Mouse (Mus musculus) cerebellum, postnatal 10 days (tissue): Measurements from ENCODE around the gene Rnf145.

Source experiments
- DNase-seq, 2 experiments: peaks; one replicate each; pipeline ENCODE4 v3.0.0; 2021; ENCODE audit warnings: mixed read lengths in 2 of 2

The Rnf145 gene

DNA sequence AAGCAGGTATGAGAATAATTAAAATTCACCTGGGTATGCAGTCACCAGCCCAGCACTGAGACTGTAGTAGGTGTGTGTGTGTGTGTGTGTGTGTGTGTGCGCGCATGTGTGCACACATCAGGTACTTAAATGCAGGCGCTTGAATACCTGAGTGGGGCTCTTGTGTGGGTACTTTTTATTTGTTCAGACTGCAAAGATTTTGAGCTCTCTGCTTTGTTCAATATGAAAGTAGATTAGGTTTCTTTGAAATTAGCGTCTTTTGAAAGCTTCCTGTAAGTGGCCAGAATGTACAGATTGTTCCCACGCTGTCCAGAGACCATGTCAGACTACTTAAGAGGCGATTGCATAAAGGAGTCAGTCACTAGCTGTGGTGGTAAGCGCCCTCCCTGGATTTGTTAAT, 18.6 kb downstream of the Rnf145 start:
- DNase-seq, result no peak

DNA sequence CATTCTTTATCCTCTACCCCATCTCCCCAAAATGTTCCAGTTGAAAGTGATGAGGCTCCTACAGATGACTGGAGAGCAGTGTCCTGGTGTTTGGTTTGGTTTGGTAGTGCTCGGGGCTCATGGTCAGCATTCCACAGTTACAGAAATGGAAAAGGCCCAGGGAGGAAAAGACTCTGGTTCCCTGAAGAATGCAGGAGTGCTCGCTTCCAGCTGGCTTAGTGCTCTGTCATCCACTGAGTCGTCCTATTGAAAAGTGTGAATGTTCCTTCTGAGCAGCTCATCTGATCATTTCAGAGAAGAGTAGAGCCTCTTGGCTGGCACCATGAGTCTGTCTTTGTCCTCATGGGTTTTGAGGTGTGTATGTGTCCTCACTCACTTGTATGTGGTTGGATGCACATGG, 19.3 kb downstream of the Rnf145 start:
- DNase-seq, result no peak

DNA sequence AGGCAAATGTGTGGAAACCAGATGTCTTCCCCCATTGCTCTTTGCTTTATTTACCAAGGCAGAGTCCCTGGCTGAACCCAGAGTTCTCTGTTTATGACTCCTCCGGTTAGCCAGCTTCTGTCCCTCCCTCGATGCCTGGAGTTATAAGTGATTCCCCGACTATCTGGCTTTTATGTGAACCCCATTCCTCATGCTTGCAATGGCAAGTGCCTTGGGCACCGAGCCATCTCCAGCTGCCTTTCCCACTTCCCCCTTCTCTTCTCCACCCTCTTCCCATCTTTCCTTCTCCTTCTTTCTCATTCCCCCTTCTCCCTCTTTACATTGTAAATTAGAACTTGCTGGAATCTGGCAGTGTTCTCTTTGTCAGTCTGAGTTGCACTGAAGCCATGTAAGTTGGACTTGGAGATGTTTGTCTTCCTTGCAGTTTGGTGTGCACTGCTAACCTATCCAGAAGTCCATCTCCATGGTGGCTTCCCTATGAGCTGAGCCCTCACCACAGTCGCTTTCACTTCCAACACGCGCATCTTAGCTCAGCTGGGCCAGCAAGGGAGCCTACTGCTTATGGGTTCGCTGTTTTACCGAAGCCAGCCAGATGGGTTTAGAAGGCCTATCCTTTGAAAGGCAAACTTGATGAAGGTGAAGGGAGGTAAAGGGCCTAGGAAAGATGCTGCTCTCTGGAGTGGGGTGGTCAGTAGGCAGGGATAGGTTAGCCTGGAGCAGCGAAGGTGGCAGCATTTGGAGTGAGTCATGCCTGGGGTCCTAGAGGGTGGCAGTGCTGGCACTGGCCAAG, 19.9 kb downstream of the Rnf145 start:
- no peak for DNase-seq

DNA sequence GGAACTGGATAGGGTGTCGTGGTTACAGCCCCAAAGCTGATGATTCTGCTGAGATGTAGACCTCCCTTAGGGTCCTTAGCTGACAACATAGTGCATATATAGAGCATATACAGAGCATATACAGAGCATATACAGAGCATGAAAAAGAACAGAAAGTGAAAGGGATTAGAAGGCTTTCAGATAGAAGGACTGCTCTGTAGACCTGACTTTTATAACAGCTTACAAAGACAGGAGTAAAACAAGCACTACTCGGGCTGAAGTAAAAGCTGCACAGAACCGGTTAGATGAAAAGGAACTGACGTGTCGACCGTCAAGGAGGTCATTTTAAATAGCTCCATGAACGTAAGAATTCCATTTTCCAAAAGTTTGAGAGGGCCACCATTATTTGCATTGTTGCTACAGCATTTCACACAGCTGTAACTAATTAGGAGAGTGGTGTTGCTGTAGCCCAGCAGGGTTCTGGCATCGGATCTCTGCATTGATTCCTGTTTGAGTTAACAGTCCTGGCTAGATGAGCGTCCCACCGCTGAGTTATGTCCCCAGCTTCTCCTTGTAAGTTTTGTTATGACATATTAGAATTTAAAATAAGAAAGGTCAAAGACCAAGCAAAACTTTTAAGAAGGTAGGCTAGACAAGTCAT, 20.6 kb downstream of the Rnf145 start:
- DNase-seq, result peak in 1 of 2 experiments; percentile 38

DNA sequence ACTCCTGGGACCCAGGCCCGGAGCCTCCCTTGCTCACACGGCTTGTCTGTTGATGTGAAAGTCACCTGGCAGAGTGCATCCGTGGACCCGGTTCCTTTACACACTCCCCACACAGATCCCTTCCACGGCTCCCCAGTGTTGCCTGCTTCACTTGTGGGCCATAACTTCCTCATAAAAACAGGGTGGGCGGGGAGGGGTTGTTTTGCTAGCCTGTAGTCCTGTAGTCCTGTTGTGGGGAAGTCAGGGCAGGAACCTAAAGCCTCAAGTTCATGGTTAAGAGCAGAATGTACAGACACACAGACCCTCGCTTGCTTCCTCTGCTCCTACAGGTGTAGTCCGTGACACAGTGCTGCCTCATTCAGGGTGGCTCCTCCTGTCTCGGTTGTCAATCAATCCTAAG, 21.5 kb downstream of the Rnf145 start:
- DNase-seq, result no peak

DNA sequence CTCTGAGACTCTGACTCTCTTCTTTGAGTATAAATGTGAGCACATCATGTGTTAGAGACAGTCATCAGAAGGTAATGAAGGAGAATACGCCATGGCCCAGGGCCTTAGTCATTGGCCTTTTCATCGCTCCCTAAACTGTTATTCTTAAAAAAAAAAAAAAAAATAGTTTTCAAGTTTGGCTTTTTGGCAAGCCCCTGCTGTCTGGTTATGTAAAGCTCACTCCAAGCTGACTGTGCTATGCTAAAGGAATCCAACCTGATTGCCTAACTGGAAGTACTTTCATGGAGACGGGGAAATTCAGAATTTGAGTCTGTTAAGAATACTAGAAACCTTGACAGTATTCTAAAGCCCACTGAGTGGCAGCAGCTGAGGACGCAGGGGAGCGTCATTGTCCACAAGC, 22.5 kb downstream of the Rnf145 start:
- DNase-seq, result no peak

DNA sequence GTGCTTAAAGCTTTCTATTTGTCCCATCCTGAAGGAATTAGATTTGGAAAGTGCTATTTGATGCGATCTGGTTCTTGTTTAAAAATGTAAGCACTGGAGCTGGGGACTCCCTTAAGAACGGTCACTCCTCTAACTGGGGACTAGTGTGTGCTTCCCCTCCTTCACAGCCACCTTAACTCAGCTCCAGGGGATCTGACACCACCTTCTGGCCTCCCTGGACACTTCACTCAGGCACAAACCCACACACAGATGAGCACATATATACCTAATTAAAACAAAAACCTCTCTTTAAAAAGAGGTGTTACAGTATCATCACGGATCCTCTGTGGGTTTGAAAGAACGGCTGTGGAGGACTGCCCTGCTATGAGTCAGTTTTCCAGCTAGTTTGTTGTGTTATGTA, 23.0 kb downstream of the Rnf145 start:
- DNase-seq, result no peak

DNA sequence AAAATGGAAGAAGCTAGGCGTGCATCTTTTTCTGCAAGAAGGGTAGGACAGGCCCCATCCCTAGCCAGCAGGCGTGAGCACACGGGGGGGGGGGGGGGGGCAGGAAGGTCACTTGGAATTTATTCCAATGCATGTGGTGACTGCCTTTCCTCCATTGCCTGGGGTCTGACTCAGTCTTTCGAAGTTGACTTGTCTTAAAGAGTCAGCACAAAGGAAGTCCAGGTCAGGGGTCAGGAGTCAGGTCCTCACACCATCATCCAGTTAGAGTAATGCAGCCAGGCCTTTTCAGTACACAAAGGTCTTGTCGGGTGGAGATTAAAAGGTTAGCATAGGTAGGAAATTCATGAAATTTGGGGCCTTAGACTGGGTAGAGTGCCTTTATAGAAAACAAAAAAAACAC, 24.8 kb downstream of the Rnf145 start:
- no peak for DNase-seq

DNA sequence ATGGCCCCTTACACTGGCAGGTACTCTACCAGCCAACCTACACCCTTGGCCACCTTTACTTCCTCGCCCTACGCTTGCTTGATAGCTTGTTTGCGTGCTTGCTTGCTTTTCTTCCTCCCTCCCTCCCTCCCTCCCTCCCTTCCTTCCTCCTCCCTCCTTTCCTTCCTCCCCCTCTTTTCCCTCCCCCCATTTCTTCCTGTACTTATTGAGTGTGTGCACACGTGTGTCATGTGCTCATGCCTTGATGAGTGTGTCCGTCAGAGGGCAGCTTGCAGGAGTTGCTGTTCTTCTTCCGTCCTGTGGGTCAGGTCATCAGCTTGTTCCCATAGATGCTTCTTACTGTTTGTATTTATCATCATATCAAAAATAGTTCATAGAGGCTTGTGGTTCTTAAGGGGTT, 25.2 kb downstream of the Rnf145 start:
- no peak for DNase-seq

DNA sequence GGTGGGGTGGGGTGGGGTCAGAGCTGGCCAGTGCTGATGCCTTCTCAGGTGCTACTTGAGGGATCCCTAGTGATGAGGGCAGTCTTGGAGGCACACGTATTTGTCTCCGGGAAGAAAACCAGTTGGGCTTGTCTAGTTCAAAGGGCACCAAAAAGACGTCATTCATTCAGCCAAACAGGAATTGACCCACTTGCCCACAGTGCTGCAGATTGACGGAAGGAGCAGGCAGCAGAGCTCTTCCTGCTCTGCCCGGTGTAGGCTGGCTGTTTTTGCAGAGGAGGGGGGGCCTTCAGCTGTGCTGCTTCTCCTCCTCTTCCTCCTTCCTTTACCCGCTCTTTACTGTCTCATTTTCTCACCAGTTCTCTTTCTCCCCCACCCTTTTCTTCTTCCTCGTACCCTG, 26.4 kb downstream of the Rnf145 start:
- DNase-seq, result no peak

DNA sequence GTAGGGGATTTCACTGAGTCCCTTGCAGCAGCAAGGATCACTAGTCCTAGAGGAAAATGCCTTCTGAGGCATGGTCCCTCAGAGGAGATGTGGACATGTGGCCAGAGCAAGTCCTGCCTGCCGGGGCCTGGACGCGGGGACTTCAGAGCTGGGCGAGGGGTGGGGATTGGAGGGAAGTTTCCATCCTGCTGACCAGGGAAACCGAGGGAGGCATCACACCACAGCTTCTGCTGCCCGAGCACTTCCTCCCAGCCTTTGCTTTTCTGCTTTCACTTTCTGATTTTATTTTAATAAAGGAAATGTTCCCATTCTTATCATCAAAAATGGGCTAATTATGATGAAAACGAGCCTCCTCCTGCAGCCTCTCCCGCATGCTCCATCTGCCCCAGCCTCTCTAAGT, 27.5 kb downstream of the Rnf145 start:
- DNase-seq, result no peak

DNA sequence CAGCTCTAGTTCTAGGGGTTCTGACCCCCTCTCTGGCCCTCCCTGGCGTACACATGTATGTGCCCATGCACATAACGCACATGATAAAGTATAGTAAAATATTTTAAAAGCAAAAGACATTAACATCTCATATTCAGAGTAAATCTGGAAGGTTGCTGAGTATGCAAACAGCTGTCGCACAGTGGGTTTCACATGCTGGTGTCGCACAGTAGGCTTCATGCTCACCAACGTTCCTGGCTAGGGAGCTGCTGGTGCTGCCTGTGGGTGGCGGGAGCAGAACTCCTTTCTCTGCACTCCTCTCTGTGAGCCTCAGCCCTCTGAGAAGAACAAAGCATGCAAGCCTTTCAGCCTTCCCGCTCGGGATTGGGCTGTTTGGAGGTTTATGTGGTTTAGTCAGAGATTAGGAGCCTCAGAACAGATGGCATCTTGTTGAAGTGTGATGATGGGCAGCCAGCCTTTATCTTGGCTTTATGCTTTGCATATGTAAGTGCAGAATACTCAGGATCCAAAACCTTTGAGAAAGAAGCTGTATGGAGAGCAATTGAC, 29.0 kb downstream of the Rnf145 start:
- peak in 1 of 2 experiments; percentile 25 for DNase-seq

DNA sequence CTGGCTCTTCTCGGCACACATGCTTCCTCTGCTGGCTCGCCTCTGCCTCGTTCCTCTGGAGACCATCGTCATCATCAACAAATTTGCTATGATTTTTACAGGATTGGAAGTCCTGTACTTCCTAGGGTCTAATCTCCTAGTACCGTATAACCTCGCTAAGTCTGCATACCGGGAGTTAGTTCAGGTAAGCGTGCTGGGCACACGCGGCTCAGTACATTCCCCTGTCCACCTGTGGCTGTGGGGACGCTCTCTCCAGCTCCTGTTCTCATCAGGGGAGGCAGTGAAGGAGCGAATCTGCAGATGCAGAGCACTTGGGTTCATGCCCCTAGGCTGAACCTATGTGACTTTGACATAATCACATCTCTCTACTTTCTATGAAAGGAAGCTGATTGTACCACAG, 30.1 kb downstream of the Rnf145 start:
- no peak for DNase-seq

DNA sequence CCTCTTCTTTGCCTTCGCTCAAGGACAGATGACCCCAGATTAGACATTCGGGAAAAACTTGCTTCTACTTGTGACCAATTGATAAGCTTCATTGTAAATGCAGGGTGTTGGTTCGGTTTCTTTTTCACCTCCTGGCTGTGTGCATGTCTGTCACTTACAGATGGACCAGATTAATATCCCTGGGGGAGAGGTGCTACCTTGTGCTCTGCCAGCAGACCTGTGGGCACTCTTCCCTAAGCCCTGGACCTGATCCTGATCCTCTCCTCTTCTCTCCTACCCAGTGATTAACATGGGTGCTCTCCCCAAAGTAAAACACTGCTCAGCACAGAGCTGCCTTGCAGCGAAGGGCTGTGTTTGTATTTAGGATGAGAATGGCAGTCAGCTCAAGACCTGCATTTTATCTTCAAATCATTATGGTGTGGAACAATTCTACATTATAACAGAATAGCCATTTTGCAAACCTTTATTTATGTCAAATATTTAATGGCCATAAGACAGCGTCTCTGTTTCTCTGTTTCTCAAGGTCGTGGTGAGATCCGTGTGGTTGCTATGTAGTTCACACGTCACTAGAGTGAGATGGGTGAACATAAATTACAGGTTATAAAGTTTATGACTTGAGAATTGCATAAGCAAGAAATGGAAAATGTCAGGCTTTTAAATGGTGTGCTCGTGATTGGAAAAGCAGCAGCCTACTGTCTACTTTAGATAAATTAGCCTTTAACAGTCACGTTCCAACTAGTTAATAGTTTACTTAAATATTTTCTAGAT, 30.9 kb downstream of the Rnf145 start:
- DNase-seq, result peak in 1 of 2 experiments; percentile 25

DNA sequence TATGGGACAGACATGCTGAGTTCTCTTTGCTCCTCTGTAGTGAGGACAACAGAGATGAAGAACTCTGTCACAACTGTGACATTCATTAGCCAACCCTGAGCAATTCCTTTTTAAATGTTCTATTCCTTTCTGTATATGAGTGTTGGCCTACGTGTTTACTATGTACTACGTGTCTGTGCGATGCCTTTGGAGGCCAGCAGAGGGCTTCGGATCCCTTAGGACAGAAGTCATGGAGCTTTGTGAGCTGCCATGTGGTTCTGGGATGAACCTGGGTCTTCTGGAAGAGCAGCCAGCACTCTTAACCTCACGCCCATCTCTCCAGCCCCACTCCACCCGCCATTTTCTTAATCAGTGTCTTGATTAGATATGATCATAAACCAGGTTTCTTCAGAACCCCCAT, 32.2 kb downstream of the Rnf145 start:
- DNase-seq, result peak; percentile 25 to 26

DNA sequence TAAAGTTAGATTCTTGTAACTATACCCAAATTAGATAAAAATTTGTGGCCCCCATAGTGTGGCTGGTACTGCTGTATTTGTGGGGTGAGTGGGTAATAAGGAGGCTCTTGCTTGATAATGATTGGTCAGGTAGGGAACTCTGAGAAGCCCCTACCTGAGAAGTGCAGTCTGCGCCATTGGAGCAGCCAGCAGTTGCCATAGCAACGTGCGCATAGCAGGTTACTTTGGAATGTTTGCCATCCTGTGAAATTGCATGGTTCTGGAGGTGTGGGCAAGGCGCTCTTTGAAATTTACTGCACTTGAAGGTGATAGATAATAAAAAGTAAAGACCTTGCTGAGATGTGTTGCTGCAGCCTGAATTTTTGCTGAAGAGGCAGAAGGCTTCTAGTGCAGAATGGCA, 35.6 kb downstream of the Rnf145 start:
- no peak for DNase-seq

DNA sequence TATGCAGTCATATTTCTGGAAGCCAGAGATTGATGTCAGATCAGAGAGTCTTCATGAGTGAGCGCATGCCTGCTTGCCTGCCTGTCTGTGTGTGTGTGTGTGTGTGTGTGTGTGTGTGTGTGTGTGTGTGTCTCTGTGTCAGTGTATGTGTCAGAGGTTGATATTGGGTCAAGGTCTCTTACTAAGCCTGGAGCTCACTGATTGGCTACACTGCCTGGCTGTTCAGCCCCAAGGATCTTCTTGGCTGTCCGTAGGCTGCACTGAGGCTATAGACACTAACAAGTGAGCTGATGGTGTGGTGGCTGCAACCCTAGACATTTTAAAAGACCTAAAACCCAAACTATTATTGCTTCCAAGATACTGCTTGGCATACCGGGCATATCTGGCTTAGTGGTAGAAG, 39.8 kb downstream of the Rnf145 start:
- DNase-seq, result no peak

DNA sequence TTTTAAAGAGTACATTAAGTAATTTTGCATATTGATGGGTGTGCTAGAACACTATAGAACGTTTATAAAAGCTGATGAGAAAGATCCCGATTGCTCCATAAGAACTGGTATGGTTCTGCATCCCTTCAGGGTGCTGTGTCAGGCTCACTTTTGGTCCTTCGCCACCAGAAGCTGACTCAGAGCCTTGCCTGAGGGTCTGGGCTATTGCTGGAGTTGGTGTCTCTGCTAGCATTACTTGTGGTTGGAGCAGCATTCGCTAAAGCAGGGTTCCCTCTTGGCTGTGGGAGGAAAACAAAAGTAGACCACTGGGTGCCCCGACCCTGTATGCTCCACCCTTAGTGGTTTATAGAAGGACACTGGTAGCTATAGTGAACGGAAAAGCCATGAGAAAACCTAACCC, 40.7 kb downstream of the Rnf145 start:
- DNase-seq, result no peak

DNA sequence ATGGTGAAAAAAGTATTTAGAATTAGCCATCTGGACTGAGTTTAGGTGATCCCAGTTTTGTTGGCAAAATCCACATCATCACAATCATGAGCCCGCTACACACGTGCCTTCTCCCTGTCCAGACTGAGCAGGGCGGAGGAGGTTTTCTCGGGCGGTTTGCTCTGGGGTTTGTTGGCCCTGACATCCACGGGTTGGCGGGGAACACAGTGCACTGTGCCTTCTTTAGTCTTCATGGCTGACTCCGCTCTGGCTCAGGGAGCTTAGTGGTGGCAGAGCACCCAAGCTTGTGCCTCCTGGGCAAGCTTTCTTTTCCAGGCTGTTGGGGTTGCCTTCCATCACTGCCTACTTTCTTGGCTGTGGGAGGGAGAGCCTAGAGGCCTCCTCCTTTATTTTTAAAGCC, 41.6 kb downstream of the Rnf145 start:
- DNase-seq, result peak; percentile 60 to 71

DNA sequence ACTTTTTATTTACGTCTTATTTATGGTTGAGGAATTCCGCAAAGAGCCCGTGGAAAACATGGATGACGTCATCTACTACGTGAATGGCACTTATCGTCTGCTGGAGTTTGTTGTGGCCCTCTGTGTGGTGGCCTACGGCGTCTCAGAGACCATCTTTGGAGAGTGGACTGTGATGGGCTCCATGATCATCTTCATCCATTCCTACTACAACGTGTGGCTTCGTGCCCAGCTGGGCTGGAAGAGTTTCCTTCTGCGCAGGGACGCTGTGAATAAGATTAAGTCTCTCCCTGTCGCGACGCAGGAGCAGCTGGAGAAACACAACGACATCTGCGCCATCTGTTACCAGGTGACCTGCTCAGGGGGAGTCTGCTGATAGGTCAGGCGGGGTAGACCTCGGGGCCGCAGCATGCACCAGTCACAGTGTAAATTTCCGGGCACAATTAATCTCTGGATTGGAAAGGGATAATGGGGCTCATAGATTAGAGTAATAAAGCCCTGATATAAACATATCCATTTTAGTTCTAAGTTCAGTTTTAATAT, 42.8 kb downstream of the Rnf145 start:
- DNase-seq, result peak; percentile 19 to 36

DNA sequence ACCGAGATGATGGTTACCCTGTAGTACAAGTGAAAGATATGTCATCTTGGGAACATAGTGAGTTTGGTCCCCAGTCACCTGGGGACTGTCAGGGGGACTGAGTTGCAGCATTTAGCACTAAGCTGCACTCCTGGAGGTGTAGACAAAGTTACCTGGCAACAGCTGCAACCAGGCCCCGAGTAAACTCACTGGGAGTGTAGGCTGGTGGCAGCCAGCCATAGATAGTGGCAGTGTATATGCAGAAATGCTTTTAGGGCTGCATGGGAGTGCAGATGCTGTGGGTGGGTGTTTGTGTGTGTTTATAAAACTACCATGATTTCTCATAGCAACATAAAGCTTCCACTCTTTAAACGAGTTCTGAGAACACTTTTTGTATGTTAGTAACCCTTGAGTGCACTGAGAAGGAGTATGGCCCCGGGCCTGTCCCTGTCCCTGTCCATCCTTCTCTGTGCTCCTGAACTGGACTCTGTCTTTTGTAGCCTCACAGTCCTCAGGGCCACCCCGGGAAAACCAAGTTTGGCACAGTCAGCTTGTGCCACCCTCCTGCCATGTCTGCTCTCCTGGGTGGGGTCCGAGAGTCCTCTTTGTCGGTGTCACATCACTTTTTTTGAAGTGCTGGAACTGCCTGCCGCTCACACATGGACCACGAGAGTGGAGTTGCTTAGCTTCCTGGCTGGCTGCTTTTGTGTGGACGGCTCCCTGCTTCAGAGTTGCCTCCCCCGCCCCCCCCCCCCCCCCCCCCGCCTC, 43.8 kb downstream of the Rnf145 start:
- DNase-seq, result no peak

DNA sequence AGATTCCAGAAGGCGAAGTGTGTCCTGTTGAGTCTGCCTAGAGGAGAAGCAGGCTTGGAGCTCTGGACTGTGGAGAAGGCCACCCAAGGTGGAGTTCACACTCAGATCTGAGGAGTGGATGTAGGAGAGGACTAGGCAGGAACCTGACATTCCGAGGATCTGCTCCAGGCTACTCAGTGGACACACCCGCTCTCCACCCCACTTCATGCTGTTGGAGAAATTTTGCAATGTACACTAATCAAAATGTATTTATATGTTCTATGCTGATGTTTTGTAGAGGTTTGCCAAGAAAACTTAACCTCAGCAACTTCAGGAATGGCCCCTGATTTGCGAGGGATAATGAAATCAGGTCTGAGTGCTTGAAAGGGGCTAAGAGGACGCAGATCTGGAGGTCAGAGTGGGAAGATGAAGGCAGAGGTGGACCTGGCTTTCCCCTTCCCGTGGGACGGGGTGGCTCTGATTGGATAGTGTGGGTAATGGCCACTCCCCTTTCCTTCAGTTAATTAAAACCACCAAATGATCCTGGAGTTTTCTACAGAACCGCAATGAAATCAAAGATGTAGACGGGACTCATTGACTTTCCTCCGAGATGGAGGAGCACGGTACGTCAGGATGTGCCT, 45.6 kb downstream of the Rnf145 start:
- no peak for DNase-seq
